Mouse (Mus musculus) lung, postnatal 0 days (tissue): ENCODE measurements at regions not wholly inside any gene's neighbourhood (a gene's known extent, or its start where the extent isn't known, plus 50 kb on each side); places are given as distances from the start of the nearest gene placed in this dataset.

Experiments
- CTCF ChIP-seq: IDR thresholded peaks from 2 replicates; pipeline ENCODE4 v1.5.1; 2016; ENCODE audit warnings: antibody characterized with exemption, mild to moderate bottlenecking
- EP300 ChIP-seq: IDR thresholded peaks from 2 replicates; pipeline ENCODE4 v1.6.1; 2016; ENCODE audit warnings: antibody characterized with exemption, mild to moderate bottlenecking, control low read depth

- TF ChIP-seq EP300, result no peak
- TF ChIP-seq CTCF, result no peak
Observed at GRCm38 (mm10) chr14:45964043-45964442, 306.1 kb upstream of the Ddhd1 start.
